Mouse (Mus musculus) erythroblast, adult 5-6 weeks (primary cell): ENCODE data around the gene Zc3h12b. TPM values are rescaled to one million over a fixed set of nuclear protein-coding genes. Genes with fewer than 3 reads are reported as not detected.
A peak's percentile ranks its signal among the peaks of the same experiment; 100 is the strongest.
"Not testable (repeated sequence)": the region's sequence is repeated elsewhere in the genome, so short reads cannot be mapped to it uniquely, and the experiment has no call there.

ENCODE experiments used
- ATAC-seq: replicated peaks from 2 replicates; pipeline ENCODE4 v1.8.0; 2016; ENCODE audit warnings: moderate number of reproducible peaks, mild to moderate bottlenecking, moderate TSS enrichment, inconsistent platforms; ENCODE audit not compliant: poor library complexity, low FRiP score, severe bottlenecking
- total RNA-seq, 2 experiments: library from RNA; stranded (forward) in 1 of 2; stranded (reverse) in 1 of 2; fragments of 150-400 nt in 1 of 2; fragments of 200-764, 138-1000 nt in 1 of 2; gene quantifications; 2 replicates each; pipeline versions ENCODE4 v1.2.3 to v1.2.4; 2015 to 2017; ENCODE audit warnings: low replicate concordance in 2 of 2

Gene Zc3h12b
- not detected in 2 replicates for total RNA-seq (2015; ENCODE audit: low replicate concordance)
- 5.9 TPM in 1 of 2 replicates, not detected in the other for total RNA-seq (2017; ENCODE audit: low replicate concordance)

- ATAC-seq: no peak
Observed at GRCm38 (mm10) chrX:95711227-95712111, at the start of gene Zc3h12b. Gene Zc3h12b, plus strand, starts transcription at chrX:95711678.

- no peak for ATAC-seq
Observed at GRCm38 (mm10) chrX:95682206-95682605, 29.3 kb upstream of the Zc3h12b start.

- no peak for ATAC-seq
Observed at GRCm38 (mm10) chrX:95687119-95687518, 24.4 kb upstream of the Zc3h12b start.

- no peak for ATAC-seq
Observed at GRCm38 (mm10) chrX:95738253-95738652, 26.8 kb downstream of the Zc3h12b start.

- no peak for ATAC-seq
Observed at GRCm38 (mm10) chrX:95795881-95796280, 84.4 kb downstream of the Zc3h12b start.

GRCm38 (mm10) chrX:95801790-95802189, 90.3 kb downstream of the Zc3h12b start:
- ATAC-seq: no peak

GRCm38 (mm10) chrX:95852806-95853205, 141.3 kb downstream of the Zc3h12b start:
- ATAC-seq: no peak

GRCm38 (mm10) chrX:95881111-95881510, 169.6 kb downstream of the Zc3h12b start:
- ATAC-seq: no peak

- no peak for ATAC-seq
Observed at GRCm38 (mm10) chrX:95902716-95903115, 191.2 kb downstream of the Zc3h12b start.

- ATAC-seq: no peak
Observed at GRCm38 (mm10) chrX:95935481-95935880, 224.0 kb downstream of the Zc3h12b start.

- no peak for ATAC-seq
Observed at GRCm38 (mm10) chrX:95945496-95945895, 234.0 kb downstream of the Zc3h12b start.

GRCm38 (mm10) chrX:95948135-95948534, 236.7 kb downstream of the Zc3h12b start:
- ATAC-seq: no peak

GRCm38 (mm10) chrX:95950776-95951175, 239.3 kb downstream of the Zc3h12b start:
- ATAC-seq: no peak

- ATAC-seq: peak; percentile 100
Observed at GRCm38 (mm10) chrX:95956497-95957293, 245.2 kb downstream of the Zc3h12b start, which contains the start of gene Las1l. Gene Las1l, minus strand, starts transcription at chrX:95956962.

- ATAC-seq: not testable (repeated sequence)
Observed at GRCm38 (mm10) chrX:95957461-95957860, 246.0 kb downstream of the Zc3h12b start.

- no peak for ATAC-seq
Observed at GRCm38 (mm10) chrX:95963366-95963765, 251.9 kb downstream of the Zc3h12b start.

GRCm38 (mm10) chrX:95965036-95965435, 253.6 kb downstream of the Zc3h12b start:
- ATAC-seq: no peak

- peak; percentile 46 for ATAC-seq
Observed at GRCm38 (mm10) chrX:95967847-95968593, 256.5 kb downstream of the Zc3h12b start.

- ATAC-seq: peak; percentile 80
Observed at GRCm38 (mm10) chrX:95968594-95968965, 257.1 kb downstream of the Zc3h12b start.

GRCm38 (mm10) chrX:95969116-95969515, 257.6 kb downstream of the Zc3h12b start:
- no peak for ATAC-seq
